Mouse (Mus musculus) ES-Bruce4 (cell line): Measurements from ENCODE around the gene Chka.

Experiments
- CTCF ChIP-seq: IDR thresholded peaks from one replicate; pipeline ENCODE4 v1.8.1; 2011; ENCODE audit warnings: low read depth, low read length
- EP300 ChIP-seq: IDR thresholded peaks from 2 replicates; pipeline ENCODE4 v1.6.1; 2011; ENCODE audit warnings: low read depth, low read length; ENCODE audit not compliant: insufficient read depth
- POLR2A ChIP-seq: IDR thresholded peaks from one replicate; pipeline ENCODE4 v1.8.1; 2011; ENCODE audit warnings: low read length; ENCODE audit not compliant: insufficient read depth

GRCm38 (mm10) chr19:3884325-3884990 lies 32.9 kb downstream of the Chka start:
- no peak for TF ChIP-seq EP300
- no peak for TF ChIP-seq CTCF
- no peak for TF ChIP-seq POLR2A
